Mouse (Mus musculus): Measurements from ENCODE around the gene Abhd15. TPM values are rescaled to one million over a fixed set of nuclear protein-coding genes. Genes with fewer than 3 reads are reported as not detected.
A peak's percentile ranks its signal among the peaks of the same experiment; 100 is the strongest.
"Not testable (repeated sequence)": the region's sequence is repeated elsewhere in the genome, so short reads cannot be mapped to it uniquely, and the experiment has no call there.

The Abhd15 gene
- polyA plus RNA-seq, 1 experiment: 1.5 TPM

DNA sequence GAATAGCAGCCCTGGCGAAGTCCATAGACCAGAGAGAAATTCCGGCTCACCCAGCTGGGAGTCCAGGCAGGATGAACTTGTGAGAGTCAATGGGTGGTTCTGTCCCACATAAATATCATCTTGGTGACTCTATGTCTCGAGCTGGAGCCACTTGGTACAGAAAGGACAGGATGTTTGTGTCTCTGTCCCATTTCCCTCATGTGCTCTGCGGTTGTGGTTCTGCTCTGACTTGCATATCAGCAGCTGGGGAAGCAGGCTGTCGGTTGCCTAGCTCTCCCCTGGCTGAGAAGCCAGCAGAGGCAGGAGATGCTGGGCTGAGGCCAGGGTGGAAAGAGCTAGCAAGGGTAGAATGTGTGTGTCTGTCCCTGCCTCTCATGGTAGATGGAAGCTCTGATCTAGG lies 4.1 kb downstream of the Abhd15 start, which contains the start of gene Gm10392:
Gene Gm10392, minus strand, starts transcription at position 156 of the 400 bp plus-strand sequence.
- Histone ChIP-seq H3ac (ENCODE audit: control insufficient read depth, insufficient read length, low read depth) (no peak within 1 kb of the TSS), H3K79me2 (ENCODE audit: control insufficient read depth, insufficient read depth) (no peaks in the 10 kb centered on the region), H3K79me3 (ENCODE audit: low read depth) (no peaks in the 10 kb centered on the region), H3K36me3 (ENCODE audit: control insufficient read depth, insufficient read depth) (no peaks in the 10 kb centered on the region), H3K4me3 (ENCODE audit: insufficient read depth, poor library complexity, severe bottlenecking) (no peak within 1 kb of the TSS), H3K27me3 (ENCODE audit: control insufficient read depth, insufficient read depth, insufficient read length) (no peaks in the 10 kb centered on the region)
- TF ChIP-seq USF1 (IDR thresholded peaks at IDR 0.05; ENCODE audit: low read depth) (no peak), MAX (IDR thresholded peaks at IDR 0.05) (no peak), MYOG (IDR thresholded peaks at IDR 0.05; ENCODE audit: control insufficient read depth, extremely low read depth, insufficient read length) (no peak), MYOD1 (IDR thresholded peaks at IDR 0.05; ENCODE audit: control insufficient read depth, insufficient read length, low read depth) (no peak), FOSL1 (IDR thresholded peaks at IDR 0.05; ENCODE audit: insufficient read depth, low read length, poor library complexity, severe bottlenecking) (no peak), CTCF (IDR thresholded peaks at IDR 0.05; ENCODE audit: control insufficient read depth, insufficient read depth, insufficient read length) (no peak), CEBPB (IDR thresholded peaks at IDR 0.05; ENCODE audit: low read depth) (no peak)

DNA sequence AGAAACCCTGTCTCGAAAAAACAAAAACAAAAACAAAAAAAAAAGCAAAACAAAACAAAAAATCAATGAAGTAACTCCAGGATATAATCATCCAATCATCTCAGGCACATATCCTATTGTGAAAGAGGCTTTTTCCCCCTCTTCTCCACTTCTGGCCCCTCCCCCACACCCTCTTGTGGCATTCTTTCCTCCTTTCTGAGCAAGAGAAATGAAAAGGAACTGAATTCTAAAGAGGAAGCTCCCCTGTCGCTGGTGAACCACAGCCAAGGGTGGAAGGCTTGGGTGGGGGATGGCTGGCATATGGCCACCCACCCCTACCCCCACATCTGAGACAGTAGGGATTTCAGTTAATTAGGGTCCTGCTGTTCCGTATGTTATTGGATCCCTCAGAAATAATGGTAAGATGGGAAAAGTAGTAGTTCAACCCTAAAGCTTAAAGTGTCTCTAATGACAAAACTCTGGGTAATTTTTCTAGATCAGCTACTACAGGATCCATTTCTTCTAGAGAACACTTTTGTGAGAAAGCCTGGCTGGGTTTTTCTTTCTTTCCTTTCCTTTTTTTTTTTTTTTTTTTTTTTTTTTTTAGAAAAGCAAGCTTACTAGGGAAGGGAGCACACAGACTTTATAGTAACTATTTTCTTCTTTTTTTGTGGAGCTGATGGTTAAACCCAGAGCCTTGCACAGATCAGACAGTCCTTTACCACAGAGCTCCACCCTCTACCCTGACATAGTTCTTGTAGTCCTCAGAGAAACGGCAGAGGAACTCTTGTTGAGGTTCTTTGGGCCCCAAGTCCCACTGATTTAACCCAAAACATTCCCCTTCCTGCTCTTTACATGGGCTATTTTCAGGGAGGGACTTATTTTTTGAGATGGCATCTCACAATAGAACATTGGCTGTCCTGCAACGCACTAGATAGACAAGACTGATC lies 5.9 kb downstream of the Abhd15 start:
- no peak overlapping the region for H3K4me3 ChIP-seq (ENCODE audit: insufficient read depth, poor library complexity, severe bottlenecking)
- H3ac ChIP-seq (ENCODE audit: control insufficient read depth, insufficient read length, low read depth): no peak overlapping the region
- TF ChIP-seq USF1 (IDR thresholded peaks at IDR 0.05; ENCODE audit: low read depth) (no peak), CEBPB (IDR thresholded peaks at IDR 0.05; ENCODE audit: low read depth) (no peak), CTCF (IDR thresholded peaks at IDR 0.05; ENCODE audit: control insufficient read depth, insufficient read depth, insufficient read length) (no peak), MAX (IDR thresholded peaks at IDR 0.05) (no peak), MYOD1 (IDR thresholded peaks at IDR 0.05; ENCODE audit: control insufficient read depth, insufficient read length, low read depth) (no peak)
- H3K27me3 ChIP-seq (ENCODE audit: control insufficient read depth, insufficient read depth, insufficient read length): no peaks in the 10 kb centered on the region
- no peaks in the 10 kb centered on the region for H3K36me3 ChIP-seq (ENCODE audit: control insufficient read depth, insufficient read depth)
- H3K79me3 ChIP-seq (ENCODE audit: low read depth): no peaks in the 10 kb centered on the region
- H3K79me2 ChIP-seq (ENCODE audit: control insufficient read depth, insufficient read depth): no peaks in the 10 kb centered on the region

DNA sequence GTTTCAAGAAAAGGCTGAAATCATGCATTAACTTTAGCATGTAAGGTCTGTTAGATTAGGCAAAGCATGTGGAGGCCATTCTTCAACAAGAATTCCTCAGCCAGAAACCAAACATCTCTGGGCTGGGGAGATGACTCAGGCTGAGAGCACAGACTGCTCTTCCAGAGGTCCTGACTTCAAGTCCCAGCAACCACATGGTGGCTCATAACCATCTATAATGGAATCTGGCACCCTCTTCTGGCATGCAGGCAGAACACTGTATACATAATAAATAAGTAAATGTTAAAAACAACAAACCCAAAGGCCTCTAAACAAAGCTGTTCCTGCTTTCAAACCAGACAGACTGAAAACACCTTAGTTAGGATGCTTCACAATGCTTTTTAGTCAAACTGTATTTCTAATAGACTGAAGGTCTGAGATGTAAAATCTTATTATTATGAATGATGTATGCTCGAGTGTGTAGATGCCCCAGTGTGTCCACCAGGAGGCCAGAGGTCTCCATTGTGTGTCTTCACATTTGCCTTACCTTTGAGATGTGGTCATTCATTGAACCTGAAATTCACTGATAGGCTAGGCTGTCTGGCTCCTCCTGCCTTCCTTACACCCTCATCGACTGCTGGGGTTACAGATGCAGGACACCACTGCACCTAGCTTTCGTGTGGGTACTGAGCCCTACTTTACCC lies 11.0 kb downstream of the Abhd15 start:
- H3K79me2 ChIP-seq (ENCODE audit: control insufficient read depth, insufficient read depth): no peaks in the 10 kb centered on the region
- H3K36me3 ChIP-seq (ENCODE audit: control insufficient read depth, insufficient read depth): peaks cover 12% of the 10 kb centered on the region
- H3K79me3 ChIP-seq (ENCODE audit: low read depth): no peaks in the 10 kb centered on the region
- no peak overlapping the region for H3K4me3 ChIP-seq (ENCODE audit: insufficient read depth, poor library complexity, severe bottlenecking)
- no peaks in the 10 kb centered on the region for H3K27me3 ChIP-seq (ENCODE audit: control insufficient read depth, insufficient read depth, insufficient read length)
- TF ChIP-seq MAX (IDR thresholded peaks at IDR 0.05): peak; percentile 55
- no peak for TF ChIP-seq MYOG (IDR thresholded peaks at IDR 0.05; ENCODE audit: control insufficient read depth, extremely low read depth, insufficient read length)
- H3ac ChIP-seq (ENCODE audit: control insufficient read depth, insufficient read length, low read depth): no peak overlapping the region

DNA sequence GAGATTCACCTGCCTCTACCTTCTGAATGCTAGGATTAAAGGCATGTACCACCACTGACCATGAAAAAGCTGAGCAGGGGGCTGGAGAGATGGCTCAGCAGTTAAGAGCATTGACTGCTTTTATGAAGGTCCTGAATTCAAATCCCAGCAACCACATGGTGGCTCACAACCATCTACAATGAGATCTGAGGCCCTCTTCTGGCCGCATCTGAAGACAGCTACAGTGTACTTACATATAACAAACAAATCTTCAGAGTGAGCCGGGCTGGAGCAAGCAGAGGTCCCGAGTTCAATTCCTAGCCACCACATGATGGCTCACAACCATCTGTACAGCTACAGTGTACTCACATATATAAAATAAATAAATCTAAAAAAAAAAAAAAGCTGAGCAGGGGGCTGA lies 13.5 kb downstream of the Abhd15 start:
- H3K4me3 ChIP-seq (ENCODE audit: insufficient read depth, poor library complexity, severe bottlenecking); H3K79me3 ChIP-seq (ENCODE audit: low read depth); H3K79me2 ChIP-seq (ENCODE audit: control insufficient read depth, insufficient read depth); H3K27me3 ChIP-seq (ENCODE audit: control insufficient read depth, insufficient read depth, insufficient read length); H3ac ChIP-seq (ENCODE audit: control insufficient read depth, insufficient read length, low read depth): not testable (repeated sequence)
- H3K36me3 ChIP-seq (ENCODE audit: control insufficient read depth, insufficient read depth): peaks cover 27% of the 10 kb centered on the region

DNA sequence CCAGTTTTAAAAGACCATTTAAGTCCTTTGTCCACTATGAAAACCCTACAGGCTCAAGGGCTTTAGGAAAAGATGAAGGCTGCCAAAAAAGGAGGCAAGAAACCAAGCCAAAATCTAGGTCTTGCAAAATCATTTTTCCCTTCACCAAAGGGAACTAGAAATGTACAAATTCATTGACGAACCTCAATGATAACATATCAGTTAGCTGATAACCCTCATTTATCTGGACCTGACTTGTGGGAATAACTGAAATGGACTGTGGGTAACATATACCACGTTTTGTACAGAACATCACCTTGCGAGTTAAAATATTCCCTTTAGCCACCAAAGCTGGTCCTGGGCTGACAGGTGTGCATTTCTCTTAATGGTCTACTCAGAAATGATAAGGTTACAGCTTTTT lies 14.7 kb downstream of the Abhd15 start:
- Histone ChIP-seq H3K79me2 (ENCODE audit: control insufficient read depth, insufficient read depth) (no peaks in the 10 kb centered on the region), H3ac (ENCODE audit: control insufficient read depth, insufficient read length, low read depth) (no peak overlapping the region), H3K27me3 (ENCODE audit: control insufficient read depth, insufficient read depth, insufficient read length) (no peaks in the 10 kb centered on the region), H3K36me3 (ENCODE audit: control insufficient read depth, insufficient read depth) (peaks cover 32% of the 10 kb centered on the region), H3K79me3 (ENCODE audit: low read depth) (no peaks in the 10 kb centered on the region), H3K4me3 (ENCODE audit: insufficient read depth, poor library complexity, severe bottlenecking) (no peak overlapping the region)
- no peak for TF ChIP-seq CEBPB (IDR thresholded peaks at IDR 0.05; ENCODE audit: low read depth)
- no peak for TF ChIP-seq USF1 (IDR thresholded peaks at IDR 0.05; ENCODE audit: low read depth)
- TF ChIP-seq MAX (IDR thresholded peaks at IDR 0.05): no peak
- no peak for TF ChIP-seq MYOG (IDR thresholded peaks at IDR 0.05; ENCODE audit: control insufficient read depth, extremely low read depth, insufficient read length)
- TF ChIP-seq CTCF (IDR thresholded peaks at IDR 0.05; ENCODE audit: control insufficient read depth, insufficient read depth, insufficient read length): no peak
- TF ChIP-seq MYOD1 (IDR thresholded peaks at IDR 0.05; ENCODE audit: control insufficient read depth, insufficient read length, low read depth): no peak
- TF ChIP-seq FOSL1 (IDR thresholded peaks at IDR 0.05; ENCODE audit: insufficient read depth, low read length, poor library complexity, severe bottlenecking): no peak

DNA sequence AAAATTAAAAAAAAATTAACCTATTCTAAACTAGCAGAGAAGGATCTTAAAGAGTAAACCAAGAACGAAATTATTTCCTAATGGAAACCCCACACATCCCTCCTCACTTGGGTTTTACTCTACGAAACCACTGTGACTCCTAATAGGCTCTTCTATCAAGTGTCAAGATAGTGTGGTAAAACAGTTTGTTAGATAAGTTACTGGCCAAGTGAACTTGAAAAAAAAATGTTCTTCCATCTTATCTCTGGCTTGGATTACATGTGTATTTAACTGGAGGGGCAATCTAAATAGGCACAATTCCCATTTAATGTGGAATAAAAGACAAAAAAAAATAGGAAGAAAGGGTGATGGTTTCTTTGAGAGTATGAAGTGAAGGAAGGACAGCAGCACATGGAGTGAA lies 15.9 kb downstream of the Abhd15 start:
- Histone ChIP-seq H3K36me3 (ENCODE audit: control insufficient read depth, insufficient read depth) (peaks cover 42% of the 10 kb centered on the region), H3ac (ENCODE audit: control insufficient read depth, insufficient read length, low read depth) (no peak overlapping the region), H3K27me3 (ENCODE audit: control insufficient read depth, insufficient read depth, insufficient read length) (no peaks in the 10 kb centered on the region), H3K79me2 (ENCODE audit: control insufficient read depth, insufficient read depth) (no peaks in the 10 kb centered on the region), H3K4me3 (ENCODE audit: insufficient read depth, poor library complexity, severe bottlenecking) (no peak overlapping the region), H3K79me3 (ENCODE audit: low read depth) (no peaks in the 10 kb centered on the region)
- TF ChIP-seq MYOD1 (IDR thresholded peaks at IDR 0.05; ENCODE audit: control insufficient read depth, insufficient read length, low read depth): no peak
- TF ChIP-seq CEBPB (IDR thresholded peaks at IDR 0.05; ENCODE audit: low read depth): no peak
- no peak for TF ChIP-seq MAX (IDR thresholded peaks at IDR 0.05)
- no peak for TF ChIP-seq MYOG (IDR thresholded peaks at IDR 0.05; ENCODE audit: control insufficient read depth, extremely low read depth, insufficient read length)

Measured in C2C12 (cell line).